Mouse (Mus musculus): Measurements from ENCODE around the gene Klhdc3. TPM values are rescaled to one million over a fixed set of nuclear protein-coding genes. Genes with fewer than 3 reads are reported as not detected.

The Klhdc3 gene
- 48.3 and 99.3 TPM in 2 replicates for polyA plus RNA-seq (2012; rRNA removed)

- Histone ChIP-seq H3K4me1 (ENCODE audit: control insufficient read depth, insufficient read depth, insufficient read length, low read length) (peaks cover 13% of the 10 kb centered on the region), H3K27me3 (ENCODE audit: control insufficient read depth, insufficient read depth, low read length) (no peaks in the 10 kb centered on the region), H3K4me3 (ENCODE audit: low read depth, low read length) (peak within 1 kb of the TSS; percentile 97), H3K27ac (ENCODE audit: insufficient read depth, low read depth, low read length) (peak within 1 kb of the TSS; percentile 74), H3K36me3 (ENCODE audit: control insufficient read depth, insufficient read depth, low read length) (peaks cover 44% of the 10 kb centered on the region)
- no peak; the same call in none of the 2 replicates for TF ChIP-seq POLR2A (IDR thresholded peaks at IDR 0.05; ENCODE audit: low read depth, low read length)
- TF ChIP-seq CTCF (IDR thresholded peaks at IDR 0.05; ENCODE audit: extremely low read depth, insufficient read length, insufficient replicate concordance, low read depth, low read length), result no peak
- WGBS, result under 1% methylated on average over 49 of the region's 49 CpGs
These were observed at the start of gene Klhdc3 for GRCm38 (mm10) chr17:46680760-46681373. TSS of gene Klhdc3 (minus strand) at chr17:46680914.

GRCm38 (mm10) chr17:46728904-46729318, 48.2 kb upstream of the Klhdc3 start, which contains the start of gene Gnmt:
TSS of gene Gnmt (minus strand) at chr17:46729168.
- TF ChIP-seq POLR2A (IDR thresholded peaks at IDR 0.05; ENCODE audit: low read depth, low read length) (no peak), CTCF (IDR thresholded peaks at IDR 0.05; ENCODE audit: extremely low read depth, insufficient read length, insufficient replicate concordance, low read depth, low read length) (no peak)
- peaks cover 4% of the 10 kb centered on the region for H3K36me3 ChIP-seq (ENCODE audit: control insufficient read depth, insufficient read depth, low read length)
- no peak within 1 kb of the TSS for H3K27ac ChIP-seq (ENCODE audit: insufficient read depth, low read depth, low read length)
- no peaks in the 10 kb centered on the region for H3K27me3 ChIP-seq (ENCODE audit: control insufficient read depth, insufficient read depth, low read length)
- 11% methylated on average over 24 of the region's 24 CpGs for WGBS
- peaks cover 7% of the 10 kb centered on the region for H3K4me1 ChIP-seq (ENCODE audit: control insufficient read depth, insufficient read depth, insufficient read length, low read length)
- H3K4me3 ChIP-seq (ENCODE audit: low read depth, low read length), result peak within 1 kb of the TSS; percentile 54

GRCm38 (mm10) chr17:46728496-46728895, 47.8 kb upstream of the Klhdc3 start:
- WGBS, result 34% methylated on average over 11 of the region's 11 CpGs
- H3K27ac ChIP-seq (ENCODE audit: insufficient read depth, low read depth, low read length), result no peak overlapping the region
- peaks cover 7% of the 10 kb centered on the region for H3K4me1 ChIP-seq (ENCODE audit: control insufficient read depth, insufficient read depth, insufficient read length, low read length)
- no peaks in the 10 kb centered on the region for H3K27me3 ChIP-seq (ENCODE audit: control insufficient read depth, insufficient read depth, low read length)
- peaks cover 8% of the 10 kb centered on the region for H3K36me3 ChIP-seq (ENCODE audit: control insufficient read depth, insufficient read depth, low read length)
- TF ChIP-seq POLR2A (IDR thresholded peaks at IDR 0.05; ENCODE audit: low read depth, low read length), result no peak
- no peak for TF ChIP-seq CTCF (IDR thresholded peaks at IDR 0.05; ENCODE audit: extremely low read depth, insufficient read length, insufficient replicate concordance, low read depth, low read length)
- H3K4me3 ChIP-seq (ENCODE audit: low read depth, low read length), result peak overlapping the region; percentile 54

DNA sequence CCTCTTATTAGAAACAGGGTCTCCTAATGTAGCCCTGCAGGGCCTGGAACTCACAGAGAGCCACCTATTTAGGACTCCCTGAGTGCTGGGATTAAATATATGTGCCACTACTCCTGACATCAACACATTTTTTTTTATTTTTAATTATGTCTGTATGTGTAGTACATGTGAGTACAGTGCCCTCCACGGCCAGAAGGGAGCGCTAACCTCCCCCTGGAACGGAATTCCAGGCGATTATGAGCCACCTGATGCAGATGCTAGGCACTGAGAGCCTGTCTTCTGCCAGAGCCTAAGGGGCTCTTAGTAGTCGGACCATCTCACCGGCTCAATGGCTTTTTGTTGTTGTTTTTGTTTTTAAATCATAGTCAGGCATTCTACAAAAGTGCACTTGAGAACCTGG, 47.3 kb upstream of the Klhdc3 start:
- no peaks in the 10 kb centered on the region for H3K27me3 ChIP-seq (ENCODE audit: control insufficient read depth, insufficient read depth, low read length)
- H3K4me1 ChIP-seq (ENCODE audit: control insufficient read depth, insufficient read depth, insufficient read length, low read length), result peaks cover 7% of the 10 kb centered on the region
- 52% methylated on average over 6 of the region's 6 CpGs for WGBS
- H3K4me3 ChIP-seq (ENCODE audit: low read depth, low read length), result no peak overlapping the region
- H3K36me3 ChIP-seq (ENCODE audit: control insufficient read depth, insufficient read depth, low read length), result peaks cover 10% of the 10 kb centered on the region
- H3K27ac ChIP-seq (ENCODE audit: insufficient read depth, low read depth, low read length), result no peak overlapping the region
- no peak for TF ChIP-seq POLR2A (IDR thresholded peaks at IDR 0.05; ENCODE audit: low read depth, low read length)
- peak; percentile 39; the same call in 1 of the 2 replicates for TF ChIP-seq CTCF (IDR thresholded peaks at IDR 0.05; ENCODE audit: extremely low read depth, insufficient read length, insufficient replicate concordance, low read depth, low read length)

GRCm38 (mm10) chr17:46727271-46727670, 46.6 kb upstream of the Klhdc3 start:
- Histone ChIP-seq H3K36me3 (ENCODE audit: control insufficient read depth, insufficient read depth, low read length) (peaks cover 14% of the 10 kb centered on the region), H3K4me3 (ENCODE audit: low read depth, low read length) (no peak overlapping the region), H3K4me1 (ENCODE audit: control insufficient read depth, insufficient read depth, insufficient read length, low read length) (peaks cover 7% of the 10 kb centered on the region), H3K27me3 (ENCODE audit: control insufficient read depth, insufficient read depth, low read length) (no peaks in the 10 kb centered on the region), H3K27ac (ENCODE audit: insufficient read depth, low read depth, low read length) (no peak overlapping the region)
- no peak for TF ChIP-seq CTCF (IDR thresholded peaks at IDR 0.05; ENCODE audit: extremely low read depth, insufficient read length, insufficient replicate concordance, low read depth, low read length)
- TF ChIP-seq POLR2A (IDR thresholded peaks at IDR 0.05; ENCODE audit: low read depth, low read length), result no peak
- 88% methylated on average over 11 of the region's 11 CpGs for WGBS

- Histone ChIP-seq H3K4me1 (ENCODE audit: control insufficient read depth, insufficient read depth, insufficient read length, low read length) (peaks cover 7% of the 10 kb centered on the region), H3K36me3 (ENCODE audit: control insufficient read depth, insufficient read depth, low read length) (peaks cover 22% of the 10 kb centered on the region), H3K4me3 (ENCODE audit: low read depth, low read length) (no peak overlapping the region), H3K27me3 (ENCODE audit: control insufficient read depth, insufficient read depth, low read length) (no peaks in the 10 kb centered on the region), H3K27ac (ENCODE audit: insufficient read depth, low read depth, low read length) (no peak overlapping the region)
- WGBS, result 89% methylated on average over 26 of the region's 26 CpGs
- TF ChIP-seq CTCF (IDR thresholded peaks at IDR 0.05; ENCODE audit: extremely low read depth, insufficient read length, insufficient replicate concordance, low read depth, low read length), result no peak
- TF ChIP-seq POLR2A (IDR thresholded peaks at IDR 0.05; ENCODE audit: low read depth, low read length), result no peak
These were observed 45.3 kb upstream of the Klhdc3 start for GRCm38 (mm10) chr17:46725731-46726645.

GRCm38 (mm10) chr17:46725273-46725672, 44.6 kb upstream of the Klhdc3 start:
- peaks cover 23% of the 10 kb centered on the region for H3K36me3 ChIP-seq (ENCODE audit: control insufficient read depth, insufficient read depth, low read length)
- TF ChIP-seq CTCF (IDR thresholded peaks at IDR 0.05; ENCODE audit: extremely low read depth, insufficient read length, insufficient replicate concordance, low read depth, low read length) (peak; percentile 43; the same call in 1 of the 2 replicates), POLR2A (IDR thresholded peaks at IDR 0.05; ENCODE audit: low read depth, low read length) (no peak)
- H3K4me1 ChIP-seq (ENCODE audit: control insufficient read depth, insufficient read depth, insufficient read length, low read length), result peaks cover 7% of the 10 kb centered on the region
- no peak overlapping the region for H3K4me3 ChIP-seq (ENCODE audit: low read depth, low read length)
- 79% methylated on average over 9 of the region's 9 CpGs for WGBS
- no peaks in the 10 kb centered on the region for H3K27me3 ChIP-seq (ENCODE audit: control insufficient read depth, insufficient read depth, low read length)
- no peak overlapping the region for H3K27ac ChIP-seq (ENCODE audit: insufficient read depth, low read depth, low read length)
